Mouse (Mus musculus): ENCODE results near the gene 2210011C24Rik.
"Not testable (repeated sequence)": the region's sequence is repeated elsewhere in the genome, so short reads cannot be mapped to it uniquely, and the experiment has no call there.

2210011C24Rik gene

DNA sequence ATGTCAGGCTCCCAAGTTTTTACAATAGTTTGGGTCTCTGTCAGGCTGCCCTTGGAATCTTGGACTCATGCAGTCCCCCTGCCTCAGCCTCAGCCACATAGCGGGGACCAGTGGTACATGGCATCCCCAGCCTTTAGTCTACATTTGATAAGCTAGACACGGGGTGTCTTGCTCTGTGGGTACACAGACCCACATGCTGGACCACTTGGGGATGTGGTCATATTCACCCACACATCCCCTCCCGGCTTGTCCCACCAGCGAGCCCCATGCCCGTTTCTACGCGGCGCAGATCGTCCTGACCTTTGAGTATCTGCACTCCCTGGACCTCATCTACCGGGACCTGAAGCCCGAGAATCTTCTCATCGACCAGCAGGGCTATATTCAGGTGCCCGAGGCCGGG is 21.8 kb downstream of the 2210011C24Rik start:
- no peak for DNase-seq

- no peak for DNase-seq
These were observed 22.7 kb downstream of the 2210011C24Rik start for GRCm38 (mm10) chr8:83989243-83989642.

GRCm38 (mm10) chr8:83983222-83983621 is 28.7 kb downstream of the 2210011C24Rik start:
- not testable (repeated sequence) for DNase-seq

GRCm38 (mm10) chr8:83982449-83982848 is 29.5 kb downstream of the 2210011C24Rik start:
- no peak for DNase-seq

GRCm38 (mm10) chr8:83981533-83981932 is 30.4 kb downstream of the 2210011C24Rik start:
- no peak for DNase-seq

GRCm38 (mm10) chr8:83980845-83981244 is 31.1 kb downstream of the 2210011C24Rik start:
- no peak for DNase-seq

DNA sequence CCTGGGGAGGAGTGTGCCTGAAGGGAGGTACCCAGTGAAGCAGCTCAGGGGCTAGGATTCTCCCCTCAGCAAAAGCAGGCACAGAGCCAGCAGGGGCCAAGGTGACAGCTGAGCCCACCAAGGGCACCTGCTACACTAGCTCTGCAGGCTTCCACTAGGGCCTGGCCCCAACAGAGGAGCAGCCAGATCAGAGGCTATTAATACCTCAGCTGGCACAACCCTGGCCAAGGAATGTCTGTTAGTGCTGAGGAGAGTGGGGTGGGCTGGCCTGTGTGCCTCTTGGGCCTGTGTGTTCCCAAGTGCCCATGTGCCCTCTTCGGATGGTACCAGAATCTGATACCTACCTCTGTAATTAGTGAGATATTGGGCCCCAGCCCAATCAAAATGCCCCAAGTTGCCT is 31.7 kb downstream of the 2210011C24Rik start:
- no peak for DNase-seq

- DNase-seq, result no peak
These were observed 33.8 kb downstream of the 2210011C24Rik start for GRCm38 (mm10) chr8:83978200-83978599.

DNA sequence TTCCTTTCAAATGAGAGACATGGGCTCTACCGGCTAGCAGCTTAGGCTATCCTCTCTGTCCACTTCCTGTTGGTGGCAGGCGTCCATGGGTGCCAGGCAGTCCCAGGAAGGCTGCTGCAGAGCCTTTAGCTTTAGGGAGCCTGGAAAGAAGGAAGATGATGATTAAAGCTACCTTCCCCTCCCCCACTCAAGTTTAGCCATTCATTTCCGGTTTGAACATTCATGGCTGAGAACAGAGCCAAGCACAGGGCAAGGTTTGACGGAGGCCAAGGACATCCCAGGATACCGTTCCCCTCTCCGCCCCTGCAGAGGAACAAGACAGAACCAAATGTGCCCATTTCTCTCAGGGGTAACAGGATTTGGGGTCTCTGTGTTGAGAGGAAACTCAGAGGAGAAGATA is 34.3 kb downstream of the 2210011C24Rik start:
- no peak for DNase-seq

GRCm38 (mm10) chr8:83976779-83977350 is 35.1 kb downstream of the 2210011C24Rik start:
- DNase-seq, result no peak

GRCm38 (mm10) chr8:83976101-83976630 is 35.8 kb downstream of the 2210011C24Rik start:
- DNase-seq, result no peak

GRCm38 (mm10) chr8:83974521-83974920 is 37.5 kb downstream of the 2210011C24Rik start:
- DNase-seq, result no peak

DNA sequence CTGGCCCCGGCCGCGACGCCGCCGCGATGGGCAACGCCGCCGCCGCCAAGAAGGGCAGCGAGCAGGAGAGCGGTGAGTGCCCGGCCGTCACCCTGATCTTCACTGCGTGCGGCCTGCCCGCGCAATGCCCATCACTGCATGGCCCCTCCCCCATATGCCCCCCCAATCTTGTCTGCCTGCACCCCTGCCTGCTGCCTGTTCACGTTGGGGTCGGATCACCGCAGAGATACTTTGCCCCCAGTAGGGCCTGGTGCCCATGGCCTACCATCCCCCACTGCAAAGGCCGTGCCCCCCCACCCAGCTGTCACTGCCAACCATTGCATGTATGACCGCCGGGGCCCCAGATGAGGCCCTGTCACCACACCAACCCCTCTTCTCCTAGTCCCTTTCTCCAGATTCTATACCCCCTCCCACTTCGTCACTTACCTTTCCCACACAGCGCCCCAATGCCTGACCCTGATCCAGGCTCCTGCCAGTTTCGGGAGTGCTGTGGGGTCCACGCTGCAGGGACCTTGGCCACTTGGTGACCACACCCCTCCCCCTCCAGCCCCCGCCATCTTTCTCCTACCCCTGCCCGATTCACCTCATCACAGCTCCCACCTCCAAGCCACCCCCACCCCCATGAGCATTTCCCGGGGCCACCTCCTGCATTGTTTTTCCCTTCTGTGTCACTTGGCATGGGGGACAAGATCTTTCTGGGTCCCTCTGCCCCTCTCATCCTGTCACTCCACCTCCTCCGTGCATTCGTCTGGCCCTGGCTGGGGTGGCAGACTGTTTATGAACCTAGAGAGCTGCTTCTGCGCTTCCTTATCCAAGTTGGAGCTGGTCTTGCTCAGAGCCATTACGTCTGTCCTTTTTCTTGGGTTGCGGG is 38.6 kb downstream of the 2210011C24Rik start:
- DNase-seq, result peak in 1 of 2 experiments; percentile 40

DNA sequence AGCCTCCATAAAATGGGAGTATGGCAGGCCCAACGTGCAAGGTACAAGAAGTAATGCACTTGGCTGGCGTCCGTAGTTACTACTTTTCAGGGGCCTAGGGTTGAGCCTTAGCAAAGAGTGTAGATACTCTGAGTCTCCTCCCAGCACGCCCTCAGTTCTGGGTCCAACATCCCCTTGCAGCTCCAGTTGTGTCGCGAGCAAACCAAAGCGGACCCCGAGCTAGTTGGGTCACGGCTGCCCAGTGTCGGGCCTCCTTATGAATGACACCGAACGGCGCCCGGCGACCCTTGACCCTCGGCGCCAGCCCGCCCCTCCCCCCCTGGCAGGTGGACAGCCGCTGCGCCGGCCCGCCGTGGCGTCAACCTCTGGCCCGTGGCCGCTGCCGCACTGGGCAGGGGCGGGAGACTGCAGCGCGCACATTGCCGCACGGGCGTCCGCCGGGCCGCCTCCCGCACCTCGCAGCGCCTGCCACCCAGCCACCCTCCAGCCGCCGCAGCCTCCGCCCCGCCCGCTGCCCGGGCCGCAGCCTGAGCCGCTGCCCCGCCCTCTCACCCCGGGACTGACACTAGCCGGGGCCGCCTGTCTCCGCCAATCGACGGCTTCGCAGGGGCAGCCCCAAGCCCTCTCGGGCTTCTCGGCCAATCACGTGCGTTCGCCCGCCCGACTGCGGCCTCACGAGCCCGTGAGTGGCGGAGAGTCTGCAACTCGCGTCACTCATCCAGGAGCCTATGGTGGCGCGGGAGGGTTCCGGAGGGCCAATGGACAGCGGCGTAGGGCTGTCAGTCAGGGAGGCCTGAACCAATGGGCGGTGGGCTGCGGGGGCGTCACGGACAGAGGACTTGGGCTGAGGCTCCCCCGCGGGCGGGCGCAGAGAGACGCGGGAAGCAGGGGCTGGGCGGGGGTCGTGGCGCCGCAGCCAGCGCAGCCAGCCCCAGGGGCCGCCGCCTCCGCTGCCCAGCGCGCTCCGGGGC is 39.5 kb downstream of the 2210011C24Rik start, which contains the start of gene Prkaca:
Prkaca (plus strand) TSS at position 844 of the 971 bp plus-strand sequence.
- DNase-seq, result peak; percentile 99

- no peak for DNase-seq
These were observed 40.3 kb downstream of the 2210011C24Rik start for GRCm38 (mm10) chr8:83971661-83972060.

- DNase-seq, result no peak
These were observed 40.9 kb downstream of the 2210011C24Rik start for GRCm38 (mm10) chr8:83971121-83971520.

DNA sequence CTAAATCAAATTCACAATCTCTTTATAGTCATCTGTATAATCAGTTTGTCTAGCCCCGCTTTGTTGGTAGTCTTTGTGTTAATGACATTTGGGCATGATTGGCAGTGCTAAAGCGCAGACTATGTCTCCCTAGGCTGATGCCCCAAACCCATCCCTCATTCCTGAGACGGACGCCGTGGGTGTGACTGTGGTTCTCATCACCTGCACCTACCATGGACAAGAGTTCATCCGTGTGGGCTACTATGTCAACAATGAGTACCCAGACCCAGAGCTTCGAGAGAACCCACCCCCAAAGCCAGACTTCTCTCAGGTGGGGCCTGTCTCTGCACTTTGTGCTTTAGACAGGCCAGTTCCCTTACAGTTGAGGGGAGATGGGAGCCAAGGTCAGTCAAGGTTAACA is 44.3 kb downstream of the 2210011C24Rik start:
- no peak for DNase-seq

DNA sequence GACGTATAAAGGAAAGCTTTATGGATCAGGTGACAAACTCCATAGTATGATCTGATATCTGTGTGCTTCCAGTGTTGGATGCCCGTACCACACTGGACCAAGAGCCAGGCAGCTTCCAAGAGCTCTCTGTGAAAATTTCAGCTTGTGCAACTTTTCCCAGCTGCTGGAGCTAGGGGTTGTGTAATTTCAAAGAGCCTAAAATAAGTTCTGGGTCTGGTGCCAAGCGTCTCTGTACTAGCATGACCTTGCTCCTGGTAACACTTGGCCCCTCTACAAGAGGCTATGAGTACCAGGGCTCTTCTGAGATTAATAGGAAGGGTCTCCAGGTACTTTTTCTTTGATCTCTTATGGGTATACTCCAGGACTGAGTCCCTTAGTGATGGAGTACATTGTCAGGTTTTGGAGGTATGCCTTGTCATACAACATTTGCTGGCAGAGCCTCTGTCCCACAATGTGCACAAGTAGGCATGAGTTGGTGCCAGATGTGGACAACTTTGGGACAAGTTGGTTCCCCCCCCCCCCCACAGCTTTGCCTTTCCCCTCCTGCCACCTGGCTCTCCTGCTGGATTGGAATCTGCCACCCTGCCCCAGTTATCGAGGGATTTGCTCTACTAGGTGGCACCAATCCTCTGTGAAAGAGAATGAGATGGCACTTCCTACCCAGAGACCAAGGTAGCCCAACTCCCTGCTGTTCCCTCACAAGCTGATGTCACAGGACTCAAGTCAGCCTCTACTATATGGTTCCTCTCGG is 47.8 kb downstream of the 2210011C24Rik start:
- no peak for DNase-seq

Measured in thymus, adult 18-20 months (tissue).